Mouse (Mus musculus): Measurements from ENCODE around the gene Rfx4. TPM values are rescaled to one million over a fixed set of nuclear protein-coding genes. Genes with fewer than 3 reads are reported as not detected.

The Rfx4 gene
- not detected for polyA plus RNA-seq (2012; fragmentation: generic; extraction: Trizol)
- long read RNA-seq, experiment 1 = 0 reads
- long read RNA-seq, experiment 2 = 0 reads

- no peak within 1 kb of the TSS for H3K4me3 ChIP-seq (ENCODE audit: insufficient read depth, poor library complexity, severe bottlenecking)
- TF ChIP-seq MAX (IDR thresholded peaks at IDR 0.05) (no peak), CEBPB (IDR thresholded peaks at IDR 0.05; ENCODE audit: low read depth) (no peak), MYOD1 (IDR thresholded peaks at IDR 0.05; ENCODE audit: control insufficient read depth, insufficient read length, low read depth) (no peak), FOSL1 (IDR thresholded peaks at IDR 0.05; ENCODE audit: insufficient read depth, low read length, poor library complexity, severe bottlenecking) (no peak), MYOG (IDR thresholded peaks at IDR 0.05; ENCODE audit: control insufficient read depth, extremely low read depth, insufficient read length) (no peak), CTCF (IDR thresholded peaks at IDR 0.05; ENCODE audit: control insufficient read depth, insufficient read depth, insufficient read length) (no peak)
- peaks cover 66% of the 10 kb centered on the region for H3K27me3 ChIP-seq (ENCODE audit: control insufficient read depth, insufficient read depth, insufficient read length)
- no peaks in the 10 kb centered on the region for H3K79me3 ChIP-seq (ENCODE audit: low read depth)
- no peaks in the 10 kb centered on the region for H3K36me3 ChIP-seq (ENCODE audit: control insufficient read depth, insufficient read depth)
- H3K79me2 ChIP-seq (ENCODE audit: control insufficient read depth, insufficient read depth) = no peaks in the 10 kb centered on the region
- H3ac ChIP-seq (ENCODE audit: control insufficient read depth, insufficient read length, low read depth) = no peak within 1 kb of the TSS
Measured at GRCm38 (mm10) chr10:84755786-84756203, at the start of gene Rfx4. Gene Rfx4, plus strand, starts transcription at chr10:84756062.

DNA sequence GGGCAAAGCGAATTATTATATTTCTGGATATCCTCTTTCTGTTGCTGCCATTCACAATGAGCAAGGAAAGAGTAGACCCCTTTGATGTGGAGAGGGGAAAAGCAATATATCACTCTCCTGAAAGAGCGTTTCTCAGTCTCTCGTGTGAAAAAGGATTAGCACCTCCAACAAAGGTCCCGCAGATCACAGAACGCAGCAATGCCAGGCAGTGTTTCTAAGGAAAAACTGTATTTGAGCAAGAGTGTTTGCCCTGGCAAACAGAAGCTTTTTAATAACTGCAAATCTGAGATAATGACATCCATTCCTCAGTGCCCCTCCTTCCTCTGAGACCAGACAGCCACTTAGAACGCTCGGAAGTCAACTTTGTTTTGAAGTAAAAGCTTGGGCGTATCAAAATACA lies 49.3 kb upstream of the Rfx4 start:
- Histone ChIP-seq H3K27me3 (ENCODE audit: control insufficient read depth, insufficient read depth, insufficient read length) (no peaks in the 10 kb centered on the region), H3K79me3 (ENCODE audit: low read depth) (no peaks in the 10 kb centered on the region), H3K79me2 (ENCODE audit: control insufficient read depth, insufficient read depth) (no peaks in the 10 kb centered on the region), H3ac (ENCODE audit: control insufficient read depth, insufficient read length, low read depth) (no peak overlapping the region), H3K36me3 (ENCODE audit: control insufficient read depth, insufficient read depth) (peaks cover 28% of the 10 kb centered on the region), H3K4me3 (ENCODE audit: insufficient read depth, poor library complexity, severe bottlenecking) (no peak overlapping the region)
- TF ChIP-seq CTCF (IDR thresholded peaks at IDR 0.05; ENCODE audit: control insufficient read depth, insufficient read depth, insufficient read length) (no peak), CEBPB (IDR thresholded peaks at IDR 0.05; ENCODE audit: low read depth) (no peak)

- Histone ChIP-seq H3ac (ENCODE audit: control insufficient read depth, insufficient read length, low read depth) (no peak overlapping the region), H3K27me3 (ENCODE audit: control insufficient read depth, insufficient read depth, insufficient read length) (no peaks in the 10 kb centered on the region), H3K36me3 (ENCODE audit: control insufficient read depth, insufficient read depth) (peaks cover 26% of the 10 kb centered on the region), H3K79me3 (ENCODE audit: low read depth) (no peaks in the 10 kb centered on the region), H3K4me3 (ENCODE audit: insufficient read depth, poor library complexity, severe bottlenecking) (no peak overlapping the region), H3K79me2 (ENCODE audit: control insufficient read depth, insufficient read depth) (no peaks in the 10 kb centered on the region)
- TF ChIP-seq CTCF (IDR thresholded peaks at IDR 0.05; ENCODE audit: control insufficient read depth, insufficient read depth, insufficient read length) (no peak), FOSL1 (IDR thresholded peaks at IDR 0.05; ENCODE audit: insufficient read depth, low read length, poor library complexity, severe bottlenecking) (no peak), MYOD1 (IDR thresholded peaks at IDR 0.05; ENCODE audit: control insufficient read depth, insufficient read length, low read depth) (no peak), USF1 (IDR thresholded peaks at IDR 0.05; ENCODE audit: low read depth) (no peak), CEBPB (IDR thresholded peaks at IDR 0.05; ENCODE audit: low read depth) (no peak), MAX (IDR thresholded peaks at IDR 0.05) (no peak)
Measured at GRCm38 (mm10) chr10:84707226-84707625, 48.6 kb upstream of the Rfx4 start.

- no peak for TF ChIP-seq MAX (IDR thresholded peaks at IDR 0.05)
- TF ChIP-seq CTCF (IDR thresholded peaks at IDR 0.05; ENCODE audit: control insufficient read depth, insufficient read depth, insufficient read length) = no peak
- no peak for TF ChIP-seq USF1 (IDR thresholded peaks at IDR 0.05; ENCODE audit: low read depth)
- no peak for TF ChIP-seq MYOG (IDR thresholded peaks at IDR 0.05; ENCODE audit: control insufficient read depth, extremely low read depth, insufficient read length)
- no peak for TF ChIP-seq CEBPB (IDR thresholded peaks at IDR 0.05; ENCODE audit: low read depth)
- no peak for TF ChIP-seq MYOD1 (IDR thresholded peaks at IDR 0.05; ENCODE audit: control insufficient read depth, insufficient read length, low read depth)
- no peak for TF ChIP-seq FOSL1 (IDR thresholded peaks at IDR 0.05; ENCODE audit: insufficient read depth, low read length, poor library complexity, severe bottlenecking)
- Histone ChIP-seq H3K79me2 (ENCODE audit: control insufficient read depth, insufficient read depth) (no peaks in the 10 kb centered on the region), H3K27me3 (ENCODE audit: control insufficient read depth, insufficient read depth, insufficient read length) (no peaks in the 10 kb centered on the region), H3ac (ENCODE audit: control insufficient read depth, insufficient read length, low read depth) (no peak overlapping the region), H3K79me3 (ENCODE audit: low read depth) (no peaks in the 10 kb centered on the region), H3K4me3 (ENCODE audit: insufficient read depth, poor library complexity, severe bottlenecking) (no peak overlapping the region), H3K36me3 (ENCODE audit: control insufficient read depth, insufficient read depth) (peaks cover 22% of the 10 kb centered on the region)
Measured at GRCm38 (mm10) chr10:84707752-84708530, 47.9 kb upstream of the Rfx4 start.

DNA sequence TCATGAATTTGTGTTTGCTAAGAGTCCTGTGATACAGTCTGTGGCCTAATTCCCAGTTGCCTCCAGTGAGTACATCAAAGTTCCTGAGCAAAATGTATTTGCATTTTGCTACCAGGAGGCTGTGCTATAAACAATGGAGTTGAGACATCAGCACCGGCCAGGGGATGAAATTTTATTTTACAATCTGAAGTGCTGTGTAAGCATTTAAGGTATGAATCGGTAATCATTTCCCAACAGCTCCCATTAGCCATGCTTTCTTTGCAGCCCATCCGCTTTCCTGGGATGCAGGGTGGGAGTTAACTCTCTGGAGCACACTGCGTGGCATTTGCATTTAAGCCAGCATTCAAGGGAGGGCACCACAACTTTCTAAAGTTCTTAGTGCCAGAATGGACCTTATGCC lies 45.7 kb upstream of the Rfx4 start:
- no peaks in the 10 kb centered on the region for H3K27me3 ChIP-seq (ENCODE audit: control insufficient read depth, insufficient read depth, insufficient read length)
- H3K36me3 ChIP-seq (ENCODE audit: control insufficient read depth, insufficient read depth) = peaks cover 41% of the 10 kb centered on the region
- TF ChIP-seq CEBPB (IDR thresholded peaks at IDR 0.05; ENCODE audit: low read depth) = no peak
- TF ChIP-seq CTCF (IDR thresholded peaks at IDR 0.05; ENCODE audit: control insufficient read depth, insufficient read depth, insufficient read length) = no peak
- no peak for TF ChIP-seq FOSL1 (IDR thresholded peaks at IDR 0.05; ENCODE audit: insufficient read depth, low read length, poor library complexity, severe bottlenecking)
- no peak for TF ChIP-seq MYOG (IDR thresholded peaks at IDR 0.05; ENCODE audit: control insufficient read depth, extremely low read depth, insufficient read length)
- TF ChIP-seq USF1 (IDR thresholded peaks at IDR 0.05; ENCODE audit: low read depth) = no peak
- TF ChIP-seq MAX (IDR thresholded peaks at IDR 0.05) = no peak
- TF ChIP-seq MYOD1 (IDR thresholded peaks at IDR 0.05; ENCODE audit: control insufficient read depth, insufficient read length, low read depth) = no peak
- no peak overlapping the region for H3K4me3 ChIP-seq (ENCODE audit: insufficient read depth, poor library complexity, severe bottlenecking)
- no peak overlapping the region for H3ac ChIP-seq (ENCODE audit: control insufficient read depth, insufficient read length, low read depth)
- no peaks in the 10 kb centered on the region for H3K79me3 ChIP-seq (ENCODE audit: low read depth)
- no peaks in the 10 kb centered on the region for H3K79me2 ChIP-seq (ENCODE audit: control insufficient read depth, insufficient read depth)

- H3K79me2 ChIP-seq (ENCODE audit: control insufficient read depth, insufficient read depth) = no peaks in the 10 kb centered on the region
- H3K27me3 ChIP-seq (ENCODE audit: control insufficient read depth, insufficient read depth, insufficient read length) = no peaks in the 10 kb centered on the region
- peaks cover 46% of the 10 kb centered on the region for H3K36me3 ChIP-seq (ENCODE audit: control insufficient read depth, insufficient read depth)
- no peak overlapping the region for H3K4me3 ChIP-seq (ENCODE audit: insufficient read depth, poor library complexity, severe bottlenecking)
- H3K79me3 ChIP-seq (ENCODE audit: low read depth) = no peaks in the 10 kb centered on the region
- no peak for TF ChIP-seq USF1 (IDR thresholded peaks at IDR 0.05; ENCODE audit: low read depth)
- no peak for TF ChIP-seq MYOD1 (IDR thresholded peaks at IDR 0.05; ENCODE audit: control insufficient read depth, insufficient read length, low read depth)
- TF ChIP-seq FOSL1 (IDR thresholded peaks at IDR 0.05; ENCODE audit: insufficient read depth, low read length, poor library complexity, severe bottlenecking) = no peak
- no peak for TF ChIP-seq CTCF (IDR thresholded peaks at IDR 0.05; ENCODE audit: control insufficient read depth, insufficient read depth, insufficient read length)
- TF ChIP-seq CEBPB (IDR thresholded peaks at IDR 0.05; ENCODE audit: low read depth) = no peak
- TF ChIP-seq MYOG (IDR thresholded peaks at IDR 0.05; ENCODE audit: control insufficient read depth, extremely low read depth, insufficient read length) = no peak
- no peak for TF ChIP-seq MAX (IDR thresholded peaks at IDR 0.05)
- no peak overlapping the region for H3ac ChIP-seq (ENCODE audit: control insufficient read depth, insufficient read length, low read depth)
Measured at GRCm38 (mm10) chr10:84710827-84711226, 45.0 kb upstream of the Rfx4 start.

All from C2C12 (cell line).